Mouse (Mus musculus) kidney, adult 2 months (tissue): ENCODE measurements around the gene Abr. TPM values are rescaled to one million over a fixed set of nuclear protein-coding genes. Genes with fewer than 3 reads are reported as not detected.

Experiments used
- DNase-seq: peaks from one replicate; pipeline ENCODE4 v3.0.0; 2021
- H3K27ac ChIP-seq: fragments of 200-500 bp; 2 replicates; pipeline ENCODE4 v1.5.1; 2012; ENCODE audit warnings: low read depth, low read length, control low read depth, inconsistent platforms; ENCODE audit not compliant: insufficient read depth
- H3K27me3 ChIP-seq: fragments of 200-500 bp; replicated peaks from 2 replicates; pipeline ENCODE4 v1.6.1; 2012; ENCODE audit warnings: mild to moderate bottlenecking, moderate library complexity, low read length, inconsistent platforms; ENCODE audit not compliant: control insufficient read depth, insufficient read depth
- H3K36me3 ChIP-seq: fragments of 200-500 bp; 2 replicates; pipeline ENCODE4 v1.6.1; 2012; ENCODE audit warnings: mild to moderate bottlenecking, moderate library complexity, low read length, inconsistent platforms; ENCODE audit not compliant: control insufficient read depth, insufficient read depth
- H3K4me1 ChIP-seq: fragments of 200-500 bp; 2 replicates; pipeline ENCODE4 v1.6.1; 2011; ENCODE audit warnings: low read length; ENCODE audit not compliant: control insufficient read depth, insufficient read depth
- H3K4me3 ChIP-seq: fragments of 200-500 bp; 2 replicates; pipeline ENCODE4 v1.5.1; 2011; ENCODE audit warnings: mild to moderate bottlenecking, low read depth, low read length, control low read depth; ENCODE audit not compliant: insufficient read depth
- CTCF ChIP-seq: fragments of 200-500 bp; conservative IDR thresholded peaks from 2 replicates; pipeline ENCODE4 v1.5.1; 2011; ENCODE audit warnings: low read depth, mild to moderate bottlenecking, control low read depth, low read length, moderate library complexity, mixed read lengths; ENCODE audit not compliant: insufficient read depth, insufficient read length
- POLR2A ChIP-seq: fragments of 200-500 bp; IDR thresholded peaks from one replicate; pipeline ENCODE4 v1.6.1; 2011; ENCODE audit warnings: low read depth, low read length, control low read depth
- WGBS: fragments of 180-500 bp; shearing (Covaris S2); methylation state at CpG from one replicate; pipeline ENCODE4 v1.1.7; 2018; 5-methylcytosine and 5-hydroxymethylcytosine counted together
- polyA plus RNA-seq: library from polyadenylated mRNA; depleted of rRNA; stranded (reverse); fragments of >200 nt; gene quantifications from 2 replicates; pipeline ENCODE4 v1.2.3, GENCODE M21; 2012

Gene Abr
- polyA plus RNA-seq, 1 experiment, result 33.2 TPM

GRCm38 (mm10) chr11:76525646-76526351, 96.3 kb downstream of the Abr start:
- no peak overlapping the region for H3K27ac ChIP-seq
- H3K4me3 ChIP-seq, result no peak overlapping the region
- 74% methylated on average over 4 of the region's 4 CpGs for WGBS
- no peaks in the 10 kb centered on the region for H3K4me1 ChIP-seq
- TF ChIP-seq POLR2A, result no peak
- no peaks in the 10 kb centered on the region for H3K36me3 ChIP-seq
- DNase-seq, result no peak
- H3K27me3 ChIP-seq, result no peaks in the 10 kb centered on the region

- TF ChIP-seq POLR2A (no peak), CTCF (peak; percentile 92)
- Histone ChIP-seq H3K4me3 (no peak overlapping the region), H3K36me3 (no peaks in the 10 kb centered on the region), H3K27ac (no peak overlapping the region), H3K27me3 (no peaks in the 10 kb centered on the region), H3K4me1 (no peaks in the 10 kb centered on the region)
- DNase-seq, result peak; percentile 84
- WGBS, result 2% methylated on average over 8 of the region's 8 CpGs
Measured at GRCm38 (mm10) chr11:76524947-76525346, 97.2 kb downstream of the Abr start.

GRCm38 (mm10) chr11:76523356-76523755, 98.8 kb downstream of the Abr start:
- Histone ChIP-seq H3K27ac (no peak overlapping the region), H3K4me1 (no peaks in the 10 kb centered on the region), H3K36me3 (no peaks in the 10 kb centered on the region), H3K27me3 (no peaks in the 10 kb centered on the region), H3K4me3 (no peak overlapping the region)
- 60% methylated on average over 4 of the region's 4 CpGs for WGBS
- no peak for DNase-seq
- TF ChIP-seq POLR2A (no peak), CTCF (no peak)

GRCm38 (mm10) chr11:76520889-76521288, 101.2 kb downstream of the Abr start:
- TF ChIP-seq CTCF (no peak), POLR2A (no peak)
- DNase-seq, result no peak
- no peak overlapping the region for H3K4me3 ChIP-seq
- no peaks in the 10 kb centered on the region for H3K27me3 ChIP-seq
- WGBS, result 90% methylated on average over 6 of the region's 6 CpGs
- no peaks in the 10 kb centered on the region for H3K4me1 ChIP-seq
- H3K36me3 ChIP-seq, result no peaks in the 10 kb centered on the region
- H3K27ac ChIP-seq, result no peak overlapping the region

- no peaks in the 10 kb centered on the region for H3K36me3 ChIP-seq
- no peak overlapping the region for H3K4me3 ChIP-seq
- no peak overlapping the region for H3K27ac ChIP-seq
- WGBS, result 82% methylated on average over 5 of the region's 5 CpGs
- no peak for DNase-seq
- no peaks in the 10 kb centered on the region for H3K27me3 ChIP-seq
- TF ChIP-seq CTCF (no peak), POLR2A (no peak)
- no peaks in the 10 kb centered on the region for H3K4me1 ChIP-seq
Measured at GRCm38 (mm10) chr11:76518613-76519012, 103.5 kb downstream of the Abr start.

- WGBS, result 83% methylated on average over 4 of the region's 4 CpGs
- Histone ChIP-seq H3K27me3 (no peaks in the 10 kb centered on the region), H3K27ac (no peak overlapping the region), H3K4me1 (no peaks in the 10 kb centered on the region), H3K4me3 (no peak overlapping the region), H3K36me3 (no peaks in the 10 kb centered on the region)
- no peak for TF ChIP-seq CTCF
- TF ChIP-seq POLR2A, result no peak
- no peak for DNase-seq
Measured at GRCm38 (mm10) chr11:76518125-76518524, 104.0 kb downstream of the Abr start.

GRCm38 (mm10) chr11:76516951-76517350, 105.2 kb downstream of the Abr start:
- no peak for DNase-seq
- Histone ChIP-seq H3K36me3 (no peaks in the 10 kb centered on the region), H3K4me3 (no peak overlapping the region), H3K4me1 (no peaks in the 10 kb centered on the region), H3K27me3 (no peaks in the 10 kb centered on the region), H3K27ac (no peak overlapping the region)
- 71% methylated on average over 3 of the region's 3 CpGs for WGBS
- no peak for TF ChIP-seq POLR2A
- TF ChIP-seq CTCF, result no peak

- H3K27ac ChIP-seq, result no peak overlapping the region
- H3K27me3 ChIP-seq, result no peaks in the 10 kb centered on the region
- no peaks in the 10 kb centered on the region for H3K4me1 ChIP-seq
- 58% methylated on average over 11 of the region's 11 CpGs for WGBS
- H3K4me3 ChIP-seq, result no peak overlapping the region
- H3K36me3 ChIP-seq, result no peaks in the 10 kb centered on the region
- DNase-seq, result no peak
- TF ChIP-seq CTCF (no peak), POLR2A (no peak)
Measured at GRCm38 (mm10) chr11:76515123-76515522, 107.0 kb downstream of the Abr start.
